Mouse (Mus musculus) embryonic facial prominence, embryonic 10.5 days (tissue): ENCODE results near the gene Tsga10ip. TPM values are rescaled to one million over a fixed set of nuclear protein-coding genes. Genes with fewer than 3 reads are reported as not detected.

Experiments
- DNase-seq: peaks from one replicate; pipeline ENCODE4 v3.0.0-alpha.2; 2017; ENCODE audit warnings: low spot score
- H3K27ac ChIP-seq: fragments of 300-500 bp; sonication (generic); replicated peaks from 2 replicates; pipeline ENCODE4 v1.5.1; 2016; ENCODE audit warnings: mild to moderate bottlenecking
- H3K27me3 ChIP-seq: fragments of 300-500 bp; sonication (generic); replicated peaks from 2 replicates; pipeline ENCODE4 v1.6.1; 2016; ENCODE audit warnings: low read depth, mild to moderate bottlenecking; ENCODE audit not compliant: poor library complexity, severe bottlenecking
- H3K36me3 ChIP-seq: fragments of 300-500 bp; sonication (generic); replicated peaks from 2 replicates; pipeline ENCODE4 v1.6.1; 2016; ENCODE audit warnings: mild to moderate bottlenecking, moderate library complexity
- H3K4me1 ChIP-seq: fragments of 300-500 bp; sonication (generic); 2 replicates; pipeline ENCODE4 v1.6.1; 2016
- H3K4me3 ChIP-seq: fragments of 300-500 bp; sonication (generic); 2 replicates; pipeline ENCODE4 v1.5.1; 2016; ENCODE audit warnings: mild to moderate bottlenecking, moderate library complexity
- H3K9me3 ChIP-seq: fragments of 300-500 bp; sonication (generic); 2 replicates; pipeline ENCODE4 v1.6.1; 2016; ENCODE audit warnings: mild to moderate bottlenecking
- WGBS: fragments of 180-500 bp; shearing (Covaris S2); methylation state at CpG from one replicate; pipeline ENCODE4 v1.1.7; 2016; 5-methylcytosine and 5-hydroxymethylcytosine counted together
- polyA plus RNA-seq: library from polyadenylated mRNA; unstranded; fragments of >200 nt; fragmentation: Nextera tagmentation; extraction: Ambion mirVana; gene quantifications from 2 replicates; pipeline ENCODE4 v1.2.1, GENCODE M21; 2016

Gene Tsga10ip
- polyA plus RNA-seq, result 0.28 and 0.72 TPM in 2 replicates

DNA sequence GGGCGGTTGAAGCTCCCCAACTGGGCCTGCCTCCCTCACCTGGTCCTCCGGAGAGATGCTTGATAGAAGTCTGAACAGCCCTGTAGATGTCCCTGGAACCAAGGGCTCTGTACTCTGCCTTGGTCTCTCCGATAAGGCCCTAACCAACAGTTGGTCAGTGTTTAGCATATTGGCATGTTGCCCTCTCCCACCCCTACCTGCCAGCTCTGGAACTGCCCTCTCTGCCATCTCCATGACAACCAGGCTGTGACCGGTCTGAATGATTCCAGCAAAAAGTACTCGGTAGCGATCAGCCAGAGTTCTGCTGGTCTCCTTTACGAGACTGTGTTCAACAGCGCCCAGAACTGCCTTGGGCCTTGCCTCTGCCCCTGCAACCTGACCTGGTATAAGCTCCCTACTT lies at the start of gene Tsga10ip:
Gene Tsga10ip, minus strand, starts transcription at position 234 of the 400 bp plus-strand sequence.
- H3K27ac ChIP-seq, result no peak within 1 kb of the TSS
- no peaks in the 10 kb centered on the region for H3K27me3 ChIP-seq
- no peak within 1 kb of the TSS for H3K4me3 ChIP-seq
- H3K36me3 ChIP-seq, result no peaks in the 10 kb centered on the region
- H3K9me3 ChIP-seq, result no peaks in the 10 kb centered on the region
- H3K4me1 ChIP-seq, result peaks cover 8% of the 10 kb centered on the region
- WGBS, result 84% methylated on average over 8 of the region's 8 CpGs
- no peak for DNase-seq

DNA sequence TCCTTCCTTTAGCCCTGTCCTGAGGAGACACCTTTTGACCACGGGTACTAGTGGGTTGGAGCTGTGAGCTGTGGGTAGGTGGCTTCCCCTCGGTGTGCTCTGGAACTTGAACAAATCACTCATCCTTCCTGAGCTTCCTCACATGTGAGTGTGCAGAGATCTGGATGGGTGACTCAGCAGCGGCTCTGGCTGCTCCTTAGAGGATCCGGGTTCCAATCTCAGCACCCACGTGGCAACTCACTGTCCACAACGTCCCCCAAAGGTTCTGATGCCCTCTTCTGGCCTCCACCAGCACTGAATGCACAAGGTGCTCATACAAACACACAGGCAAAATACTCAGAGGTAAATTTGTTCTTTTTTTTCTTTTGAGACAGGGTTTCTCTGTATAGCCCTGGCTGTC lies 49.4 kb upstream of the Tsga10ip start:
- no peak overlapping the region for H3K27ac ChIP-seq
- no peak for DNase-seq
- H3K4me3 ChIP-seq, result no peak overlapping the region
- peaks cover 23% of the 10 kb centered on the region for H3K36me3 ChIP-seq
- H3K27me3 ChIP-seq, result peaks cover 49% of the 10 kb centered on the region
- 84% methylated on average over 6 of the region's 6 CpGs for WGBS
- no peaks in the 10 kb centered on the region for H3K9me3 ChIP-seq
- peaks cover 45% of the 10 kb centered on the region for H3K4me1 ChIP-seq

DNA sequence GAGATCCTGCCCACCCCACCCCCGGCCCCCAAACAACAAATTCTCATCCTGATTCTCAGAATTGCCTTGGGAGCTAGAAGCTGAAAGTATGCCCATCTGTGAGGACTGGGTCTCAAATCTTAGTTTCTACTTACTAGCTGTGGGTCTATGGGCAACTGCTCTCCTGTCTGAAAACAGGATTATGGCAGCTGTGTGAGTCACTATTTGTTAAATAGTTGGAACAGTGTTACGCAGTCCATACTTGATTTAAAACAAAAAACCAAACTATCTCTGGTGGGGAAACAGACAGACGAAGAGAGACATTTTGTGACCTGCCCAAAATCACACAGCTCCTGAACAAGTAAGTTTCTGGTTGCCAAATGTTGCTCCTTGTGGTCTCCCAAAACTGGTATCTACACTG lies 47.3 kb upstream of the Tsga10ip start:
- Histone ChIP-seq H3K27me3 (peaks cover 70% of the 10 kb centered on the region), H3K4me1 (peaks cover 30% of the 10 kb centered on the region), H3K4me3 (no peak overlapping the region), H3K36me3 (peaks cover 14% of the 10 kb centered on the region), H3K9me3 (no peaks in the 10 kb centered on the region), H3K27ac (no peak overlapping the region)
- DNase-seq, result no peak
- 91% methylated on average over 3 of the region's 3 CpGs for WGBS

DNA sequence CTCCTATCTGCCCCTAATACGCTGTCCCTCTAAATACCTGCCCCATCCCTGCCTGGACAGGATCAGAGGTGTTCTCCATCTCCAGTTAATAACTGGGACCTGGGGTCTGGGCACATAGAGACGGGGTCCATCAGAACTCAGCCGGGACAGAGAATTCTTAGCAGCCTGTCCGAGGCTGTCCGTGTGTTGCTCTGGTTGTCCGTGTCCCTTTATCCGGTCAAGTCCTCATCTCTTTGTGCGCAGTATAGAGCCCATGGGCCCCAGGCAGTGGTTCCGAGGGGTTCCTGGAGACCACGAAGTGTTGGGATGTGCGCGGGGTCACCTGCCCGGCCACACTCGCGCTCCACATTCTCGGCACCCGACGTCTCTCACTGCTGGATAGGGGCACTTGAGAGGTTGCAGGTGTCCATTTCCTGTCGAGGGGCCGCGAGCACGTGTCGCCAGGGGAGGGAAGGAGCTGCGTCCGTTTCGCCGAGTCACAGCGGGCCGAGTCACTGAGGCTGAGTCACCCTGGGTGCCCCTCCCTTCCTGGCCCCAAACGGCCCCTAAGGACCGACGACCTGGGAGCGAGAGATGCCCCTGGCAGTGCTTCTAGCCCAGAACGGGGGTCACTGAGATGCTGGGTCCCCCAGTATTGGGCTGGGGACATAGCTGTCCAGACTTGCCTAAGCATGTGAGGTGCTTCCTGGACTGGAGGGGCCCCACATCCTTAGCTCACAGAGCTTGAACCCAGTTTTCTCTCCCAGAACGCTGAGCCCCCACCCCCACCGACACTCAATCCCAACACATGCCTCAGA lies 46.2 kb upstream of the Tsga10ip start:
- peak; percentile 54 for DNase-seq

DNA sequence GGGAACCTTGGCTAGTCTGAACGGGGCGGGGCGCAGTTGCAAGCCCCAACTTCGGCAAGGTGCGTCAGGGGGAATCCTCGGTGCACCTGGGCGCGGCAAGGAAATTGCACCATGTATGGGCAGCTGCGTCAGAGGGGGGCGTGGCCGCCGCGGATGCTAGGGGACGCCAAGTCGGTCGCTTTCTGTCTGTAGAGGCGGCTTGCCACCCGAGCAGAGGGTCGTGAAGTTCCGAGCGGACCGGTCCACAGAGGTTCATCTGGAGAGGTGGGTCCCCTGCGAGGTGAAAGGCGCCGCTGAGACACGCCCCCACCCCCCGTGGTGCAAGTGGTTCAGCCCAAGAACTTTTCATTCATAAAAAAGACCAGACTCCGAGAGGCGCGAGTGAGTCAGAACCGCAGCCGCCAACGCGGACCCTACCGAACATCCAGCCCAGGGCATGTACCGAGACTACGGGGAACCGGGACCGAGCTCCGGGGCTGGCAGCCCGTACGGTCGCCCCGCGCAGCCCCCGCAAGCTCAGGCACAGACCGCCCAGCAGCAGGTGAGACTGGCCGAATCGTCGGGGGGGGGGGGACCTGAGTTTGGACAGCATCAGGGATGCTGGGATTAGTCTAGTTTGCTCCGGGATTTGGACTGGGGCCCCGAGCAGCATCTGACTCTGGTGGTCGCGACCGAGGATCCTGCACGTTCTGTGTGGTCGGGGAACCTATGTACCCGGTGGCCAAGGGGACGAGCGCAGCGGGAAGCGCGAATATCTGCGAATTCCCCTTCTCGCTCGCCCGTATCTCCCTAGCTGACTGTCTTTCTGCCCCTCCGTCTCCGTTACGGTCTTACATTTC lies 45.4 kb upstream of the Tsga10ip start, which contains the start of gene Fosl1:
Gene Fosl1, plus strand, starts transcription at position 33 of the 839 bp plus-strand sequence.
- Histone ChIP-seq H3K4me3 (peak within 1 kb of the TSS; percentile 64), H3K4me1 (peaks cover 27% of the 10 kb centered on the region), H3K27me3 (peaks cover 79% of the 10 kb centered on the region)

More for the DNA sequence above, 46.2 kb upstream of the Tsga10ip start:
- Histone ChIP-seq H3K27me3 (peaks cover 79% of the 10 kb centered on the region), H3K27ac (no peak overlapping the region), H3K9me3 (no peaks in the 10 kb centered on the region), H3K36me3 (peaks cover 2% of the 10 kb centered on the region; the same call in 1 of the 2 replicates), H3K4me3 (peak overlapping the region; percentile 64), H3K4me1 (peaks cover 27% of the 10 kb centered on the region)
- 6% methylated on average over 36 of the region's 36 CpGs for WGBS

DNA sequence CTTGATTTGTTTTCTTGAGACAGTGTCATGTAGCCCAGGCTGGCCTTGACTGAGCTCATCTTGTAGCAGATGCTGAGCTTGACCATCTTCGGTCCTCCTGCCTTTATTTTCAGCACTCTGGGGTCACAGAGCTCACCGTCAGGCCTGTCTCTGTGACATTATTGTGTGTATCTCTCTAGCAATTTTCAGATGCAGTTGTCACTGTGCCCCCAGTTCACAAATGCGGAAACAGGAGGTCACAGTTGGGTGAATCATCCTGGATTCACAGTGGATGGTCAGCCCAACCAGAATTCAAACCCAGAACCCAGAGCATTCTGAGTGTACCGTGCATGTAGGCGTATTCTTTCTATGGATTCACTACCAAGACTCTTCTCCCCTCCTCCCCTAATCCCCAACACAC lies 43.4 kb upstream of the Tsga10ip start:
- Histone ChIP-seq H3K36me3 (no peaks in the 10 kb centered on the region), H3K27ac (no peak overlapping the region), H3K4me1 (peaks cover 27% of the 10 kb centered on the region), H3K9me3 (peaks cover 2% of the 10 kb centered on the region; the same call in 1 of the 2 replicates), H3K4me3 (no peak overlapping the region), H3K27me3 (peaks cover 69% of the 10 kb centered on the region)
- WGBS, result 90% methylated on average over 5 of the region's 5 CpGs
- no peak for DNase-seq

More for the DNA sequence above, 45.4 kb upstream of the Tsga10ip start, which contains the start of gene Fosl1:
- H3K9me3 ChIP-seq, result no peaks in the 10 kb centered on the region
- under 1% methylated on average over 70 of the region's 70 CpGs for WGBS
- DNase-seq, result peak; percentile 80
- H3K27ac ChIP-seq, result no peak within 1 kb of the TSS
- 0 out of 2 replicates have a peak, but pooled peaks cover under 1% of the 10 kb centered on the region for H3K36me3 ChIP-seq

DNA sequence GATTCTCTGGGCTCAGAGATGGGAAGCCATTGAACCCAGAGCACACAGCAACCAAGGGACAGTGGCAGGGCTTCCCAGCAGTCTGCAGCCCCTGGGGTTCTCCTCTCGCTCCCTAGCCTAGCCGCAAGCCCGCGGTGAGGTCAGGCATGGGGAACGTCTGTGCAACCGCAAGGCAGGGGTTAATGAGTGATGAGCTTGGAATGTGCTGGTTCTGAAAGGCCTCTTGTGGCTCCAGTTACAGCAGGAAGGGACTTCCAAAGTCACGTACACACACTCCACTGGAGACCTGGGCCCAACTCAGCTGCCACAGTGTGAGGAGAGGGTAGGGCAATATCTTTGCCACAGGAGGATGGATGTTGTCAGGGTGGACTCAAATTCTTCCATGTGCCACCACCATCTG lies 42.6 kb upstream of the Tsga10ip start:
- peak; percentile 21 for DNase-seq
- no peaks in the 10 kb centered on the region for H3K36me3 ChIP-seq
- H3K9me3 ChIP-seq, result peaks cover 9% of the 10 kb centered on the region; the same call in 1 of the 2 replicates
- peaks cover 27% of the 10 kb centered on the region for H3K4me1 ChIP-seq
- 33% methylated on average over 7 of the region's 7 CpGs for WGBS
- no peak overlapping the region for H3K4me3 ChIP-seq
- H3K27me3 ChIP-seq, result peaks cover 61% of the 10 kb centered on the region
- H3K27ac ChIP-seq, result no peak overlapping the region

DNA sequence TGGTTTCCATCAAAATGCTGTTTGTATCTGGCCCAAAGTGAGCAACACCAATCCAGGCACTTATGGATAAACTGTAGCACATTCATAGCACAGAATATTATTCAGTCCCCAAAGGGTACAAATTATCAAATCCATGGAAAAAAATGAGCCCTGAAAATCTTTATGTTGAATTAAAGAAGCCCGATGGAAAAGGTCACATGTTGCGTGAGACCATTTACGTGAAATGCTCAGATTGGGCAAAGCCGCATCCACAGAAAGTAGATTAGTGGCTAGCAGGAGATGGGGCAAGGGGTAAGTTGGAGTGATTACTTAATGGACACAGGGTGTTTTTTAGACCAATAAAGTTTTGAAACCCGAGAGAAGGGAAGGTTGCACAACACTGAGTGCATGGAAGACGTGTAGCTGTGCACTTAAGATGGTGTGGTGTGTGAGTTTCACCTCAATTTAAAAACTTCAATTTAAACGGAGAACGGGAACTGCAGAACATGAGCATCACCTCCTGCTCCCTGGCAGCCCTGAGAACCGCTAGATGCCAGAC lies 42.1 kb upstream of the Tsga10ip start:
- H3K27me3 ChIP-seq, result peaks cover 56% of the 10 kb centered on the region
- WGBS, result 68% methylated on average over 9 of the region's 9 CpGs

DNA sequence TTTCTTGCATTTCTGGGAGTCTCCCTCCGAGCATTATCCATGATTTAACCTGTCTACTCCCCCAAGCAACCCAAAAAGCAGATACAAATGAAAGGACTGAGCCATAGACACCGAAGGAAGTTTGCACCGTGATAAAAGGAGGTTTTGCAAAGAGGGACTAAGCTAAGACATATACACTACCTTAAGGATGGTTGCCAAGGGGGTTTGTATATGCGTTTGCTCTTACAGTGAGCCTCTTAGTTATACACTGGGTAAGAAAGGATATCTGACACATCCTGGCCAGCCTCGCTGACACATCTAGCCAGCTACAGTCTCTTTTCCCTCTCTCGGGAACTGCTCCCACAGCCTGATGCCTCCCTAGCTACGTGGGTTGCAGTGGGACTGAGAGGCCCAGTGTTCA lies 31.6 kb upstream of the Tsga10ip start:
- peak overlapping the region; percentile 53 for H3K4me3 ChIP-seq

More for the DNA sequence above, 42.1 kb upstream of the Tsga10ip start:
- Histone ChIP-seq H3K27ac (no peak overlapping the region), H3K4me1 (peaks cover 27% of the 10 kb centered on the region), H3K4me3 (no peak overlapping the region), H3K36me3 (no peaks in the 10 kb centered on the region), H3K9me3 (peaks cover 9% of the 10 kb centered on the region; the same call in 1 of the 2 replicates)
- DNase-seq, result no peak

DNA sequence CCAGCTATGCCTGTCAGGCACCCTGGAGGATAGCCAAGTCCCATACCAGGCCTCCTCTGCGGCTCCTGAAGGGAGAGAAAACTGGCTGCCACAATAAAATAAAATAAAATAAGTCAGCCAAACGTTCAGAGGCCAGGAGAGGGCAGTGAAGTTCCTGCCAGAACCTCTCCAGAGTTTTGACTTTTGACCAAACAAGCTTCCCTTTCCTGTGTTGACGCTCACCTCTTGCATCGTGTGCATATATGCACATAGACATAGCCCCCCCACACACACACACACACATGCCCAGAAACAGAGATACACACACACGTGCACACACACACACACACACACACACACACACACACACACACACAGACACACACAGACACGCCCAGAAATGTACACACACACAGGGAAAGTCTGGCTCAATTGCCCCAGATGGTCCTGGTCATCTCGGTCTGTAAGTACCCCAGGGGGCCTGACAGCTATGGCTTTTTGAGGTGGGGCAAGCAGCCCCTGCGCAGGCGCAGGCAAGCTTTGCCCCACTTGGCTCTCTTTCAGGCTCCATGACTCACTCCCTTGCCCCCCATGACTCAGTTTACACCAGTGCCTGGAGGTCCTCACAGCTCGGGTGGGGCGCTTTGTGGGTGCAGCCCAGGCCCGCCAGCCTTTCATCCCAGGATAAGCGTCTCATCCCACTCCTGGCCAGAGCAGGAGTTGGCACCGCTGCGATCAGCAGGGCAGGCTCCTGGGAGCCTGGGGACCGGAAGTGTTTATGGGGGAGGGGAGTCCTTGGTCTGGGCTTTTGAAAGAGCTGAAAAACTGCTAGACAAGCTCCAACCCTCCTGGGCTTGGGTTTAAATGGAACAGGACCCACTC lies 30.9 kb upstream of the Tsga10ip start:
- H3K27ac ChIP-seq, result peak overlapping the region; percentile 84
- peaks cover 11% of the 10 kb centered on the region for H3K36me3 ChIP-seq
- whole genome bisulfite sequencing, result 11% methylated on average over 16 of the region's 16 CpGs
- peak overlapping the region; percentile 53 for H3K4me3 ChIP-seq
- peak; percentile 65 for DNase-seq
- H3K27me3 ChIP-seq, result peaks cover 7% of the 10 kb centered on the region; the same call in 1 of the 2 replicates
- H3K4me1 ChIP-seq, result peaks cover 30% of the 10 kb centered on the region
- H3K9me3 ChIP-seq, result no peaks in the 10 kb centered on the region

More for the DNA sequence above, 31.6 kb upstream of the Tsga10ip start:
- H3K9me3 ChIP-seq, result no peaks in the 10 kb centered on the region
- H3K27ac ChIP-seq, result peak overlapping the region; percentile 84
- H3K36me3 ChIP-seq, result peaks cover 3% of the 10 kb centered on the region; the same call in 1 of the 2 replicates
- peaks cover 7% of the 10 kb centered on the region; the same call in 1 of the 2 replicates for H3K27me3 ChIP-seq
- DNase-seq, result no peak
- H3K4me1 ChIP-seq, result peaks cover 30% of the 10 kb centered on the region
- 70% methylated on average over 7 of the region's 7 CpGs for whole genome bisulfite sequencing

DNA sequence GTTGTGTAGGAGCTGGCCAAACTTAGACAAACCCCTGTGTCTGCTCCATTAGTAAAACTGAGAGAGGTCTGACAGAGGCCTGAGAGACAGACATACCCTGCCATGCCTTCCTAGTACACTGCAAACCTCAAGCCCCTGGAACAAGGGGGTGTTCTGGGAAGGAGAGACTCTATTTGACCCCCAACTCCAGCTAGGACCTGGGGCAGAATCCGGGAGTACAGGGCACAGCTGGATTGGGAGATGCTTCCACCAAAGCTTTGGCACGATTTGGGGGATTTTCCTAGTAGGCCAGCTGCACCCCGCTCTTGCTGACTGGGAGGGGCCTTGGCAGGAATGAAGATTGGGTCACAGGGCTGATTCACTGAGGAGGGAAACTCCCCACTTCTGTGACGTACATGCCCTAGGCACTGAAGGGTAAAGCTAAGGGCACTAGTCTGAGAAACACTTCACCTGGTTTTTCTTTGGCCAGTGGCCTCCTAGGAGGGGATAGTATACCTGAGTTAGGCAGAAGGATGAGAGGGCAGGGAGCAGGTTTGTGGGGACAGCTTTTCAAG lies 29.7 kb upstream of the Tsga10ip start:
- DNase-seq, result no peak
- no peaks in the 10 kb centered on the region for H3K9me3 ChIP-seq
- WGBS, result 78% methylated on average over 4 of the region's 4 CpGs
- H3K4me3 ChIP-seq, result no peak overlapping the region
- peaks cover 35% of the 10 kb centered on the region for H3K4me1 ChIP-seq
- H3K27ac ChIP-seq, result no peak overlapping the region
- peaks cover 20% of the 10 kb centered on the region for H3K36me3 ChIP-seq
- H3K27me3 ChIP-seq, result 0 out of 2 replicates have a peak, but pooled peaks cover 2% of the 10 kb centered on the region
